Mouse (Mus musculus): Measurements from ENCODE around the gene Igfn1. TPM values are rescaled to one million over a fixed set of nuclear protein-coding genes. Genes with fewer than 3 reads are reported as not detected.

Gene Igfn1
- total RNA-seq, 2 experiments from 2014 or later = not detected

DNA sequence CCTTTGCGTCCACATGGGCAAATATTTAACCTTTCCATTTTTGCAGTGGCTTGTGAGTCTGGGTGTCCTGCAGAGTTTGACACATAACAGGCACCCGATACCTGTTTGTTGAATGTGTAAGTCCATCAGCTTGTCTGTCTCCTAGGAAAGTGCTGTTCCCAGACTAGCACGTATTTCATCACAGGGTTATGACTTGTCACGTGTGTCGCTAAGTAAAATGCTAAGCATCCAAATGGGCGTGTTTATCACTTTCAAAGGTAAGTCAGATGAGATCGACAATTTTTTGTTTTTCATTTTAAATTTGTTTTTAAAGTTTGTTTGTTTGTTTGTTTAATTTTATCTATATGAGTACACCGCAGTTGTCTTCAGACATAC lies 2.0 kb upstream of the Igfn1 start:
- ATAC-seq (replicated peaks; ENCODE audit: poor library complexity) = peak; percentile 42

GRCm38 (mm10) chr1:136007211-136008158 lies 1.3 kb upstream of the Igfn1 start, which contains the start of gene Tmem9:
Tmem9 (plus strand) TSS chr1:136008150.
- ATAC-seq (replicated peaks; ENCODE audit: poor library complexity) = peak; percentile 99

- ATAC-seq (replicated peaks; ENCODE audit: poor library complexity) = no peak
Measured at GRCm38 (mm10) chr1:136001438-136001837, 4.7 kb downstream of the Igfn1 start.

DNA sequence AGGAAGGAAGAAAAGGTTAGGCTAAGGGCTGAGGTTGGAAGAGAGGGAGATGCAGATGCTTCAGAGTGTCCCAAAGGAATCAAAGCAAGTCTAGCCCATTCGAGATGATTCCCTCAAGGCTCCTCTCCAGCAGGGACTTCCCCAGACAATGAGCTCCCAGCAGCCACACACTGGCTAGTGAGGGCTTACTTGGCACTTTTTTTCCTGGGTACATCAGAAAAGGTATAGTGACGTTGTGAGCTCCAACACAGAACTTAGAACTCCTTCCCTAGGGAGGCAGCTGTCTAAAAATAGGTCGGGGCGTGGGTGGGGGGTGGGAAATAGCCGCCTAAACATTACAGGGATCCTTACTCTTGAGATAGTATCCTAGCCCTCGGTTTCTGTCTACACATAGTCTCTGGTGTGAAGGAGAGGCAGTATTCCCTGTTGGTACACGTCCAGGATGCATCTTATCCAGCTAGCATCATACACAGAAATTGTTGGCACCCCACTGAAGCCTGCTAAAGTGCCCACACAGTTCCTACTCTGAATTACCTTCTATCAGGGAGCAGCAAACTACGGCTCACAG lies 6.3 kb downstream of the Igfn1 start:
- no peak for ATAC-seq (replicated peaks; ENCODE audit: poor library complexity)

DNA sequence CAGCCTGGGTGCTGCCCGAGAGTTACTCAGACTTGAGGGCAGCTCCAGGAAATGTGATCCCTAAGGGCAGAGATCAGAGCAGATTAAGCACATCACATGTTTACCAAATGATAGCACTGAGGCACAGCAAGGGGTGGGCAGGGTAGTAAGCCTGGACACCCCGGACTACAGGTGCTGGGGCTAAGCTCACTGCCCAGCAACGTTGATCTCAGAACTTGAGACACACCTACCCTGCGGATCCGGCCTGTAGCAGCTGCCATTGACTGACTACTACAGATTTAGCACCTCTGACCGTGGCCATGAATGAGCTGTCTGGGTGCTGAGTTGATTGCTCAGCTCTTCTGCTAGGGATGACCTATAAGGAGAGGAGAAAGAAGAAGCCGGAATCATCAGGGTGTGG lies 8.6 kb downstream of the Igfn1 start:
- ATAC-seq (replicated peaks; ENCODE audit: poor library complexity) = no peak

GRCm38 (mm10) chr1:135993470-135993869 lies 12.7 kb downstream of the Igfn1 start:
- ATAC-seq (replicated peaks; ENCODE audit: poor library complexity) = no peak

- no peak for ATAC-seq (replicated peaks; ENCODE audit: poor library complexity)
Measured at GRCm38 (mm10) chr1:135989876-135990275, 16.3 kb downstream of the Igfn1 start.

DNA sequence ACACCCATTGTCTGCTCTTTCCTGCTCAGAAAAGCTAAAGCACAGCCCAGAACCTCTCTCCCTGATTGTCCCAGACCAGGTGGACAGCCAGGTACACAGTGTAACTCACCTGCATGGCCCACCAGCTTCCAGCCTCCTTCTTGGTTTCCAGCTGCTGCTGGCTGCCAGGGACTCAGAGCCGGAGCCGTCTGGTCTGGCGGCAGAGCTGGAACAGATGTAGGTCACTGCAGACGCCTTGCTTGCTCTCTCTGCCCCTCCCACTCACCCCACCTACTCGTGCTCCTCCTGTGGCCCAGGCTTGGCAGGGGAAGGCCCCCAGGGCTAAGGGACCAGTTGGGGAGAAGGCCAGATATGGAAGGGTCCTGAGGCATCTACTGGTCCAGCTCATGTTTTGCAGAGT lies 22.0 kb downstream of the Igfn1 start:
- no peak for ATAC-seq (replicated peaks; ENCODE audit: poor library complexity)

DNA sequence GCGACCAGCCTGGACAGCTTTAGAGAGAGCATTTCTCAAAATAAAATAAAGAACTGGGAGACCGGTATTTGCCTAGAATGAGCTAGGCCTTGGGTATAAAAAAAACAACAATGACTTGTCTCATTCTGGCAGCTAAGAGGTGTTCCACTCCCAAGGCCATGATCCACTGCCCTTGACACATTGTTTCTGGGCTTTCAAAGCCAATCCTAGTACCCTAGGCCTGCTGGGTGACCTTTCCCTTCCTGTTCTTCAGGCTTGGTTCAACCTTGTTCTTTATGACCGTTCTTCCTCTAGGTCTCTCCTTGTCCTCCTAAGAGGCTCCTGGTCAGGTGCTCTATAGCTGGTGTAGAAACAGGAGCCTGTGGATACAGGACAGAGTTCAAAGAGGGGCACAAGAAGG lies 33.6 kb downstream of the Igfn1 start:
- no peak for ATAC-seq (replicated peaks; ENCODE audit: poor library complexity)

DNA sequence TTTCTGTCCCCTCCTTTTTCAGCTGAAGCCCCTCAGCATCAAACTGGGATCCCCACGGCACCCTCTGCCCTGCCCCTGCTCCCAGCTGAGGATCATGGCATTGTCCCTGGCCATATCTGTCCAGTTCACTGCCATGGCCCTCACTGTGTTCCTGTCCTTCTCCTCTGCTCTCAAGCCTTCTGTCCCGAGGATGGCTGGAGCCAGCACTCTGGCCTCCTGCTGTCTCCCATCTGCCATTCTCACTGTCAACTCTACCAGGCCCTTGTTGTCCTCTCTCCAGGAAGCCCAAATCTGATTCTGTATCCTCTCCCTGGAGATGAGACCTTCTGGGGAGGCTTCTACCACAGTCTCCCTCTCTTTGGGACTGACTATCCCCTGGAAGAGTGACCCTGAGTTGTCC lies 35.7 kb downstream of the Igfn1 start:
- ATAC-seq (replicated peaks; ENCODE audit: poor library complexity) = no peak

GRCm38 (mm10) chr1:135967739-135968138 lies 38.4 kb downstream of the Igfn1 start:
- no peak for ATAC-seq (replicated peaks; ENCODE audit: poor library complexity)

DNA sequence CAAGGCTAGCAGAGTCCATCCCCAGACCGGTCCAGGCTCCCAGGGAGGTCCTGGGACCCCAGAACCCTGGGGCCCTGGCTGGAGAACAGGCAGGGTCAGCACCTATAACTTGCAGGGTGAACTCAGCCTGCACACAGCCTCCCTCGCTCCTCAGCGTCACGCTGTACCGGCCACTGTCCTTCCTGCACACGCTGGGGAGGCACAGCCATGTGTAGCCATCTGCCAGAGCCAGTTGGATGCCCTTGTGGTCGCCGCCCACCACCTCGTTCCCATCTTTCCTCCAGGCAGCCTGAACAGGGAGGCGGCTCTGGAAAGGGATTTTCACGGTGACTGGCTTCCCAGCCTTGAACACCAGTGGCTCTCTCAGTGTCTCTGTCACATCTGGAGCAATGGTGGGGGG lies 41.6 kb downstream of the Igfn1 start:
- no peak for ATAC-seq (replicated peaks; ENCODE audit: poor library complexity)

GRCm38 (mm10) chr1:135963177-135963576 lies 43.0 kb downstream of the Igfn1 start:
- no peak for ATAC-seq (replicated peaks; ENCODE audit: poor library complexity)

DNA sequence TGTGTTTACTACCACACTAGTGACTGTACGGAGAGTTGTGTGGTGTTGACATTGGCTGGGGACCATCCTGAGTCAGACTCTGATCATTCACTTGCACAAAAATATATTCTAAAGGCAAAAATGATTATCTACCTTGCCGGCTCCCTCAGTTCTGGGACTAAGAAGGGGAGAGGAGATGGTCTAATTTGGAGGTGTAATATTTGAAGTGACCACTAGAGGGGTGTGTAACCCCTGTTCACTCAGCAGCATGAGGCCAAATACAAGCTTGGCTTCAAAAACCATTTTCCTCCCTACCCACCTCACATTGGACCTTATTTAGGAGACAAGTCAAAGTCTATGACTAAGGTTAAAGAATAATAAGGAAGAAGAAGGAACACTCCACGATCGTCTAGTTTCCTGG lies 47.7 kb downstream of the Igfn1 start:
- peak; percentile 86 for ATAC-seq (replicated peaks; ENCODE audit: poor library complexity)

GRCm38 (mm10) chr1:135948871-135949270 lies 57.3 kb downstream of the Igfn1 start:
- no peak for ATAC-seq (replicated peaks; ENCODE audit: poor library complexity)

GRCm38 (mm10) chr1:135946247-135946646 lies 59.9 kb downstream of the Igfn1 start:
- no peak for ATAC-seq (replicated peaks; ENCODE audit: poor library complexity)

DNA sequence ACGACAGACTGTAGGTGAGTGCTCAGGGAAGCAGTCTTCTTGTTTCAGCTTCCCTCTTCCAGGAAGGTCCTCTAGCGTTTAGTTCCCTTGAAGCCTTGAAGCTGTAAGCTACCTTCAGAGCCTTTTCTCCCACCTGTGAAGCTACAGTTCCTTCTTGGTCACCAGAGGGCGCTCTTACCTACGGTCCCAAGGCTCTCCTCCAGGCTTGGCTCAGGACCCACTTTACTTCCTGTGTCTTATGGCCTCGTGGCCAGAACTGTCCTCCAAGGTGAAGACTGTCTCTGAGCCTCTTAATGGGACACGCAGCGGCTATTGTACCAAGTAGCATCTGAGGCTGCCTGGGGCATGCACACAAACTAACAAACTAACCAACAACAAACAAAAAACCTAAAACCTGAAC lies 60.4 kb downstream of the Igfn1 start:
- peak; percentile 66 for ATAC-seq (replicated peaks; ENCODE audit: poor library complexity)

DNA sequence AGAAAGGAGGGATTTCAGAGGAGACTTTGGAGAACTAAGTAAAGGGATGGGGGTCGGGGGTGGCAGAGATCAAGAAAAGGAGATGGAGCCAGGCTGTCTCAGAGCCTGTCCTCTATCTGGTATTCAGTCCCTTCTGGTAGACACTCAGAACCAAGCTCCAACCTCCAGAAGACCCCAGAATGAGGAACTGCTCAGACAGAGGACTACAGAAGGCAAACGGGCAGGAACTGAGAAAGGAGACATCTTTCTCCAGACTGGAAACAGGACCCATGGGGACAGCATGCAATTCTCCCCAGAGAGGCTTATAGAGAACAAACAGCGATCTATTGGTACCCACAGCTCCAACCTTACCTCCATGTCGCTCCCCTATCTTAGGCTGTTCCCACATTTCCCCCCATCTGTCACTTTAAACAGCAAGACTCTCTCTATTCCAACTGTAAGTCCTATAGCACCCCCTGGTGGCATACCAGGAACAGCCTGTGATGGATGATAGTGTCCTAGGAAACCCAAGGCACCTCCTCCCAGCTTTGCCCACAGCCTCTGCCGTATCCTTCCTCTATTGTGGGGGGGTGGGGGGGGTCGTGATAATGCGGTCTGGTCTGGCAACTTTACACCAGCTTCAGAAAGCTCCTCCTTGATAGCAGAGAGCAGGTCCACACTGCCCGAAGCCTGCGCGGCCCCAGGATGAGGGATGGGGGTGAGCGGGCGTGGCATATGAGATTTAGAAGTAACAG lies 61.4 kb downstream of the Igfn1 start:
- ATAC-seq (replicated peaks; ENCODE audit: poor library complexity) = peak; percentile 64

GRCm38 (mm10) chr1:135943713-135944112 lies 62.4 kb downstream of the Igfn1 start:
- ATAC-seq (replicated peaks; ENCODE audit: poor library complexity) = no peak

DNA sequence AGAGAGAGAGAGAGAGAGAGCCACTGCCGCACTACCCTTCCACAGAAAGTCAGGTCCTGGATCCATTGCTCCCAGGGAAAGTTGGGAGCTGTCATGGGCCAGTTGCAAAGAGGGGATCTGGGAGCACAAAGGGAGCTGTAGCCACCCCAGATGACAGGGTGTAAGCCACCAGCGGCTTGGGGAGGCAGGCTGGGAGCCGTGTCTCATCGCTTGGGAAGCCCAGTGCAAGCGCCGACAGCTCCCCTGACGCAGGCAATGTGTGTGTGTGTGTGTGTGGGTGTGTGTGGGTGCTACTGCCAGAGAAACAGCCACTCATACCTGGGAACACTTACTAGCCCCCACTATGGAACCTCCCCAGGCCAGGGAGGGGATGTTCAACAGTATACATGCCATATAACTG lies 64.0 kb downstream of the Igfn1 start:
- ATAC-seq (replicated peaks; ENCODE audit: poor library complexity) = no peak

- peak; percentile 82 for ATAC-seq (replicated peaks; ENCODE audit: poor library complexity)
Measured at GRCm38 (mm10) chr1:135941259-135942006, 64.7 kb downstream of the Igfn1 start.

All from megakaryocyte progenitor cell, adult 5-6 weeks (primary cell).